Mouse (Mus musculus) adrenal gland, postnatal 10 days (tissue): ENCODE measurements around the gene Zfp955a. TPM values are rescaled to one million over a fixed set of nuclear protein-coding genes. Genes with fewer than 3 reads are reported as not detected.
"Not testable (repeated sequence)": the region's sequence is repeated elsewhere in the genome, so short reads cannot be mapped to it uniquely, and the experiment has no call there.

Experiments used
- DNase-seq: peaks from one replicate; pipeline ENCODE4 v3.0.0; 2021; ENCODE audit warnings: mixed read lengths
- long read RNA-seq, 2 experiments: library from polyadenylated mRNA; stranded (forward); transcript quantifications; one replicate each; pipeline ENCODE4 v2.0.0; 2021
- total RNA-seq, 2 experiments: library from RNA; stranded (reverse); gene quantifications; 2 replicates each; pipeline ENCODE4 v1.2.3; 2021

Zfp955a gene
- 10 to 100 TPM in 1 of 2 experiments, 1 to 10 TPM in 1; 6.0 to 11.6 TPM for total RNA-seq
- long read RNA-seq, experiment 1, transcript Zfp955a-201 (4 exons, 3,544 nt): major isoform, 6 of 6 reads
- long read RNA-seq, experiment 1, partial matches to known transcripts: 0 of 6 reads
- long read RNA-seq, experiment 1, other reads (novel, unspliced or antisense): 0 of 6 reads
- long read RNA-seq, experiment 2, partial matches to known transcripts: 1 of 3 reads
- long read RNA-seq, experiment 2, other reads (novel, unspliced or antisense): 0 of 3 reads

DNA sequence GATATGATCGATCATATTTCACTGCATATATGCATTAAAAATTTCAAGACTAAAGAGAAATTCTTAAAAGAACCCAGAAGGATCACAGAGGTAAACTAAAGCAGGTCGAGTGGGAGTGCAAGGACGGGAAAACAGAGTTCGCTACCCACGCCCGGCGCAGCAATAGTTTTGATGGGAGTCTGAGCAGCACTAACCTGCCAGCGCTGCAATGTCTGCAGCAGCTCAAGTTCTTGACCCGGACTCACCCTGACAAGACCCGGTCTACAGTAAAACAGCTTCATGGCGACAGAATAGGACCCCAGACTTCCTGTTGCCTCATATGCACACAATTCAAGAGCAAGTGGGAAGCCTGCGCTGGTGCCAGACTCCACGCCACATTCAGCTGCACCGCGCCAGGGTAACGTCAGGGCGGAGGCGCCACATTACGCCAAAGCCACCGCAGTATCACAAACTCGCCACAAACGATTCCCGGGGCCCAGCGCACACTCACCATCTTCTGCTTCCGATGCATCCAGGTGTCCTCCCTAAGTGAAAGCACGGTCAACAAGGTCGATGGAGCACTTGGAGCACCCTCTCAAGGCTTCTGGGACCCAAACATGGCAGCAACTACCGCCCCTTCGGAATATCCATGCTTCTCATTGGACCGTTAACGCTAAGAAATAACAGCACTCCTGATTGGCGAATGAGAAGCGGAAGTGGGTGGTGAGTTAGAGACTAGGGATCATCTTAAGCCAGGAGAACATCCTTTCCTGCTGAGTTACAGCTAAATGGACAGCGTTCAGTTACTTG lies at the start of gene Zfp955a:
TSS of gene Zfp955a (minus strand) at position 616 of the 789 bp plus-strand sequence.
- not testable (repeated sequence) for DNase-seq

DNA sequence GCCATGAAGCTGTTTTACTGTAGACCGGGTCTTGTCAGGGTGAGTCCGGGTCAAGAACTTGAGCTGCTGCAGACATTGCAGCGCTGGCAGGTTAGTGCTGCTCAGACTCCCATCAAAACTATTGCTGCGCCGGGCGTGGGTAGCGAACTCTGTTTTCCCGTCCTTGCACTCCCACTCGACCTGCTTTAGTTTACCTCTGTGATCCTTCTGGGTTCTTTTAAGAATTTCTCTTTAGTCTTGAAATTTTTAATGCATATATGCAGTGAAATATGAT lies 34.9 kb upstream of the Zfp955a start:
- not testable (repeated sequence) for DNase-seq

DNA sequence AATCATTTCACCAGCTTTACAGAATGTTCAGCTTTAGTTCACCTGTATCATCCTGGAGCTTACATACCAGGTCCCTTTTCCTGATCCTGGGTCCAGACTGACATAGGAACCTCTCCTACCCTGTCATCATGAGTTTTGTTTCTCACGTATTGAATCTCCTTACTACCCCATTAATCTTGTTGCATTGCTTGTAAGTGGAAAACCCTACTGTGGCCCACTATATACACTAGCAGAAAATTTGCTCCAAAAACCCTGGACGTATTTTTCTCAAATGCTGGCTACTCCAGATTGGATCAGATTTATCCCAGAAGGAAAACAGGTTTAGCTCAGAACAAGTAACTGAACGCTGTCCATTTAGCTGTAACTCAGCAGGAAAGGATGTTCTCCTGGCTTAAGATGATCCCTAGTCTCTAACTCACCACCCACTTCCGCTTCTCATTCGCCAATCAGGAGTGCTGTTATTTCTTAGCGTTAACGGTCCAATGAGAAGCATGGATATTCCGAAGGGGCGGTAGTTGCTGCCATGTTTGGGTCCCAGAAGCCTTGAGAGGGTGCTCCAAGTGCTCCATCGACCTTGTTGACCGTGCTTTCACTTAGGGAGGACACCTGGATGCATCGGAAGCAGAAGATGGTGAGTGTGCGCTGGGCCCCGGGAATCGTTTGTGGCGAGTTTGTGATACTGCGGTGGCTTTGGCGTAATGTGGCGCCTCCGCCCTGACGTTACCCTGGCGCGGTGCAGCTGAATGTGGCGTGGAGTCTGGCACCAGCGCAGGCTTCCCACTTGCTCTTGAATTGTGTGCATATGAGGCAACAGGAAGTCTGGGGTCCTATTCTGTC lies 34.3 kb upstream of the Zfp955a start, which contains the start of gene Zfp955b:
TSS of gene Zfp955b (plus strand) at position 506 of the 837 bp plus-strand sequence.
- DNase-seq: not testable (repeated sequence)

DNA sequence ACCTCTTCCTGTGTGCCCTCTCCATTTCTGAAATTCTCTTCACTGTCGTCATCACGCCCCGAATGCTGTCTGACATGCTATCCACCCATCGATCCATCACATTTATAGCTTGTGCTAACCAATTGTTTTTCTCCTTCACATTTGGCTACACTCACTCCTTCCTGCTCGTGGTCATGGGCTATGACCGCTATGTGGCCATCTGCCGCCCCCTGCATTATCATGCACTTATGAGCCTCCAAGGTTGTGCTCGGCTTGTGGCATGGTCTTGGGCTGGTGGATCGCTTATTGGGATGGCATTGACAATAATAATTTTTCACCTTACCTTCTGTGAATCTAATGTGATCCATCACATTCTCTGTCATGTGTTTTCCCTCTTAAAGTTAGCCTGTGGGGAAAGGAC lies 14.0 kb upstream of the Zfp955a start:
- no peak for DNase-seq

DNA sequence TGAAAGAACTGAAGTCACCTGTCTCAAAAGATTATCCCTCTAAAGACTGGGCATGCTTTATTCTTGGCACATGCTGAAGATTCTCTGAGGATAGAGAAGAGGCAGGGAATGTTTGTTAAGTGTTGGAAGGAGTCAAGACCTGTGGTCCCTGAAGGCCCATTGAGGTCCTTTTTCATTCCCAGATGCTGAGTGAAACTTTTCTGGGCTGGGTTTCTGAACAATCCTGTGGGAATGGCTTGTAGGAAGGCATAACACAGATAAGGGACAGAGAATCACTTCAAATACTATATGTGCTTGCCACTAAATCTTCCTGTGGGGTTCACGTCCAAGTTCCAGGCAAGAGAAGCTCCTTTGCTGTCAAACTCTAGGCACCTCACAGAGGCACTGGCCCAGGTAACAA lies 9.4 kb upstream of the Zfp955a start, which contains the start of gene Olfr63:
TSS of gene Olfr63 (plus strand) at position 301 of the 400 bp plus-strand sequence.
- no peak for DNase-seq

DNA sequence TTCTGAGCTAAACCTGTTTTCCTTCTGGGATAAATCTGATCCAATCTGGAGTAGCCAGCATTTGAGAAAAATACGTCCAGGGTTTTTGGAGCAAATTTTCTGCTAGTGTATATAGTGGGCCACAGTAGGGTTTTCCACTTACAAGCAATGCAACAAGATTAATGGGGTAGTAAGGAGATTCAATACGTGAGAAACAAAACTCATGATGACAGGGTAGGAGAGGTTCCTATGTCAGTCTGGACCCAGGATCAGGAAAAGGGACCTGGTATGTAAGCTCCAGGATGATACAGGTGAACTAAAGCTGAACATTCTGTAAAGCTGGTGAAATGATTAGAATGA lies 343 bp upstream of the Zfp955a start:
- DNase-seq: not testable (repeated sequence)

DNA sequence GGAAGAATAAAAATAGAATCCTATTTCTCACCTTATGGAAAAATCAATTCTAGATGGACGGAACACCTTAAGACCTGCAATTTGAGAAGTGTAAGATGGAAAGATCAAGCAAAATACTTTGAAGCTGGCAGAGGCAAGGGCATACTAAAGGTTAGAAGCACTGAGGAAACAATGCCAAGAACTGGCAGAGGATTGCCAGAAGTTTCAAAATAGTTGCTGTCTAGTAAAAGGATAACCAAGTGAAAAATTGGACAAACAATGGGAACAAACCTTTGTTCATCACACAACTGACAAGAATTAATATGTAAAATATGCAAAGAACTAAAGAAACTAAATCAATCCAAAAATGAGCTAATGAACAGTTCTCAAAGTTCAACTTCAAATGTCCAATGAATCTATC lies 18.3 kb downstream of the Zfp955a start:
- DNase-seq: peak; percentile 3

DNA sequence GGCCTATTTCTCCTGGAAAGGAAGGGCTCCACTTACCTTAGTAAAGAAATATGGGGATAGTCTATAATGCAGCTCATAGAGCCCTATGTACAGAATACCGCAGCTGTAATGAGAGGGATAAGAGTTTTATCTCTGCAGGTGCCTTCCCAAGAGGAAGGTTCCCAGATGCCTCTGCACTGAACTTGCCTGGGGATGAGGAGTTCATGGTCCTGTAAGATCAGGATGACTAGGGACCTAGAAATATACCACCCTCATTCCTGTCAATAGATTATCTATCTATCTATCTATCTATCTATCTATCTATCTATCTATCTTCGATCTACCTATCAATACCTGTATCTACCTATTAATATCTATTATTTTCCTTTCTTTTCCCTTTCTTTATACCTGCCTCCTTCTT lies 33.4 kb downstream of the Zfp955a start, which contains the start of gene Olfr1564:
TSS of gene Olfr1564 (minus strand) at position 101 of the 400 bp plus-strand sequence.
- no peak for DNase-seq

DNA sequence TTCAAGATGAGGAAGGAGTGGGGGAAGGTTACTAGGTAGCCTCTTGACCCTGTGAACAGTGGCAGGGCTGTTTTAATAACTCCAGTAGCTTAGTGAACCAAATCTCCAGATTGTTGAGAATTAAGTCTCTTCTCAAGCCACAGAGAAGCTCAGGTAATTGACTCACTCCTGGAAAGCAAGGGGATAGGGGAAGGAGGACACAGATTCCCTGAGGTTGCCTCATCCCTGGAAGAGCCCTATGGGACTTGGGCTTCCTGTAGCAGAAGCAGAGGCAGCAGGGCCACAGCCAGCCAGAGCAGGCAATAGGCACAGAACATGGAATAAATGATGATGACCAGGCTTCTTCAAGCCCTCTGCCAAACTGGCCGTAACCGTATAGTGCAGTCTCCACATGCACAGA lies 63.9 kb downstream of the Zfp955a start, which contains the start of gene Olfr239:
TSS of gene Olfr239 (plus strand) at position 301 of the 400 bp plus-strand sequence.
- DNase-seq: not testable (repeated sequence)

Other genes with a start within 250 kb of the Zfp955a start
- 1 to 10 TPM; 5.9 to 8.7 TPM for gene Zfp763, start 221.7 kb downstream of the Zfp955a start, total RNA-seq
- gene 4921501E09Rik, start 187.1 kb downstream of the Zfp955a start, total RNA-seq: not detected
- 10 to 100 TPM in 1 of 2 experiments, 1 to 10 TPM in 1; 6.3 to 11.1 TPM for gene Zfp563, start 165.8 kb downstream of the Zfp955a start, total RNA-seq
- gene Morc2b, start 115.5 kb downstream of the Zfp955a start, total RNA-seq: under 1 TPM in 1 of 2 experiments, not detected in 1; 0.15 TPM
- gene Olfr55, start 86.7 kb downstream of the Zfp955a start, total RNA-seq: not detected
- not detected for gene Olfr239, start 63.8 kb downstream of the Zfp955a start, total RNA-seq
- gene Olfr1564, start 33.5 kb downstream of the Zfp955a start, total RNA-seq: under 1 TPM in 1 of 2 experiments, not detected in 1; 0.06 TPM
- under 1 TPM in 1 of 2 experiments, not detected in 1; 0.03 TPM for gene Olfr63, start 9.5 kb upstream of the Zfp955a start, total RNA-seq
- 10 to 100 TPM in 1 of 2 experiments, 1 to 10 TPM in 1; 8.9 to 15.2 TPM for gene Zfp955b, start 34.4 kb upstream of the Zfp955a start, total RNA-seq
- 10 to 100 TPM in 1 of 2 experiments, 1 to 10 TPM in 1; 7.8 to 12.9 TPM for gene Zfp81, start 103.7 kb upstream of the Zfp955a start, total RNA-seq
- 10 to 100 TPM in 1 of 2 experiments, 1 to 10 TPM in 1; 9.2 to 10.6 TPM for gene Zfp101, start 139.5 kb upstream of the Zfp955a start, total RNA-seq
- under 1 TPM in 1 of 2 experiments, not detected in 1; 0.18 TPM for gene Actl9, start 177.8 kb upstream of the Zfp955a start, total RNA-seq